In the genomic region with DNA sequence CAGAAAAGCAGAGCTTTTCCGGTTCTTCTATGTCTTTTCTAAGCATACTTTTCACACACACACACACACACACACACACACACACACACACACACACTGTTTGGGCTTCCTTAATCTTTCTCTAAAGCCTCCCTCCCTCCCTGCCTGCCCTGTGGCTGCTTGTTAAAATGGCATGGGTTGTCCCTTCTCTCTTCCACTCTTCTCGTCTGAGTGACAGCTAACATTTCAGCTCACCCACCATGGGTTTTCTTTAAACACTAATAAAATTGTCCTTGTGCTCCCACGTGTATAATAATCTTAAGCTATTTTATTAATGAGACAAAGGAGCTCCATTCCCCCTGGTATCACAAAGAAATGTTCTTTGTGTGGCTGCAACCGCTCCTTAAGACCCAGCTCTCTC, we compare ENCODE assay signal across 24 mouse cellular contexts. TPM values are rescaled to one million over a fixed set of nuclear protein-coding genes. Genes with fewer than 3 reads are reported as not detected.
DNase-seq lines count a peak whose midpoint lies in the region; ATAC-seq and TF ChIP-seq lines count a peak whose summit lies in the region.
"Had no signal": no experiment of that assay in that cellular context is flagged by ENCODE, and none has a peak within 500 bp of the region (broad histone marks: within the 10 kb centered on the region; RNA-seq: fewer than 3 reads in every experiment).

No protein-coding gene starts in this region.

- H3K9ac ChIP-seq in ES-E14 (ENCODE audit: insufficient read depth, low read depth, low read length, poor library complexity, severe bottlenecking): no peak overlapping the region
- H3K9ac ChIP-seq in forebrain, embryonic 11.5 days (ENCODE audit: low read length): no peak overlapping the region
- H3K9ac ChIP-seq in midbrain, embryonic 15.5 days: no peak overlapping the region
- no peak overlapping the region for H3K9ac ChIP-seq in liver, postnatal 0 days (replicated peaks)
- H3K9ac ChIP-seq: hindbrain, embryonic 15.5 days; limb, embryonic 12.5 days; liver, embryonic 14.5 days; neural tube, embryonic 12.5 days had no signal

- no peak overlapping the region for H3K4me2 ChIP-seq in forebrain, embryonic 11.5 days (ENCODE audit: low read depth, low read length, severe bottlenecking)
- no peak overlapping the region for H3K4me2 ChIP-seq in midbrain, embryonic 15.5 days
- no peak overlapping the region for H3K4me2 ChIP-seq in liver, postnatal 0 days (ENCODE audit: low read depth, low read length)
- H3K4me2 ChIP-seq: hindbrain, embryonic 15.5 days; limb, embryonic 12.5 days; neural tube, embryonic 12.5 days had no signal

- WGBS in forebrain, embryonic 11.5 days: 16% methylated on average over 4 of the region's 4 CpGs
- WGBS in midbrain, embryonic 15.5 days: 16% methylated on average over 4 of the region's 4 CpGs
- 42% methylated on average over 4 of the region's 4 CpGs for WGBS in liver, postnatal 0 days (ENCODE audit: insufficient replicate concordance)

- H3K27ac ChIP-seq in ES-E14 (ENCODE audit: insufficient read depth, low read depth, low read length, poor library complexity, severe bottlenecking): peak overlapping the region; percentile 49; the same call in 1 of the 2 replicates
- H3K27ac ChIP-seq in forebrain, embryonic 11.5 days (ENCODE audit: low read depth, low read length): no peak overlapping the region
- no peak overlapping the region for H3K27ac ChIP-seq in midbrain, embryonic 15.5 days
- no peak overlapping the region for H3K27ac ChIP-seq in liver, postnatal 0 days (ENCODE audit: low read depth)
- H3K27ac ChIP-seq: heart, embryonic 10.5 days; hindbrain, embryonic 15.5 days; layer of hippocampus, adult 2 months; limb, embryonic 12.5 days; liver, embryonic 14.5 days; neural tube, embryonic 12.5 days; stomach, postnatal 0 days had no signal

- intact Hi-C loops in gastrocnemius, postnatal 36 days (cut with DNase I): loop anchor here (5.0 kb wide), 3 partner anchors 69 to 139 kb away; partner anchors contain the start of genes Gen1 and Smc6

- peaks cover 4 to 18% of the 10 kb centered on the region in 2 experiments; a peak in 3 of 4 replicates for H3K4me1 ChIP-seq in ES-E14 (ENCODE audit: control insufficient read depth in 2 of 2, insufficient read depth in 2 of 2, low read length in 2 of 2, poor library complexity in 1 of 2)
- peaks cover 2% of the 10 kb centered on the region; the same call in 1 of the 2 replicates for H3K4me1 ChIP-seq in forebrain, embryonic 11.5 days (replicated peaks; ENCODE audit: control insufficient read depth, insufficient read depth, low read length)
- H3K4me1 ChIP-seq in midbrain, embryonic 15.5 days: 0 out of 2 replicates have a peak, but pooled peaks cover 7% of the 10 kb centered on the region
- H3K4me1 ChIP-seq in liver, postnatal 0 days (ENCODE audit: insufficient read depth): no peaks in the 10 kb centered on the region
- H3K4me1 ChIP-seq: neural tube, embryonic 12.5 days had no signal

- H3K27me3 ChIP-seq in forebrain, embryonic 11.5 days (ENCODE audit: control insufficient read depth, insufficient read depth, low read length): no peaks in the 10 kb centered on the region
- H3K27me3 ChIP-seq in midbrain, embryonic 15.5 days (replicated peaks): no peaks in the 10 kb centered on the region
- H3K27me3 ChIP-seq in liver, postnatal 0 days (ENCODE audit: insufficient read depth, low read length): no peaks in the 10 kb centered on the region
- H3K27me3 ChIP-seq: CH12.LX; hindbrain, embryonic 15.5 days; limb, embryonic 12.5 days; neural tube, embryonic 12.5 days had no signal

- in situ Hi-C loops in ES-E14 (cut with MboI; ENCODE audit: low sequenced_read_pairs in 2 of 2, unreplicated experiment in 2 of 2): loop anchor here in 1 of 2 experiments (25.0 kb wide), 2 partner anchors 336 to 586 kb away; no protein-coding TSS in a partner anchor

- no peak for TF ChIP-seq CTCF in liver, postnatal 0 days (IDR thresholded peaks at IDR 0.05; ENCODE audit: low read depth)

- peak; percentile 72 for ATAC-seq in forebrain, embryonic 11.5 days (replicated peaks; ENCODE audit: low FRiP score)
- ATAC-seq in midbrain, embryonic 15.5 days (replicated peaks): peak; percentile 51; the same call in 1 of the 2 replicates
- no peak for ATAC-seq in liver, postnatal 0 days
- ATAC-seq: intestine, embryonic 16.5 days had no signal

- no peaks in the 10 kb centered on the region for H3K9me3 ChIP-seq in ES-E14 (ENCODE audit: control insufficient read depth, insufficient read depth, low read depth, low read length)
- H3K9me3 ChIP-seq in forebrain, embryonic 11.5 days (ENCODE audit: control insufficient read depth, low read length): no peaks in the 10 kb centered on the region
- H3K9me3 ChIP-seq in midbrain, embryonic 15.5 days: no peaks in the 10 kb centered on the region
- no peaks in the 10 kb centered on the region for H3K9me3 ChIP-seq in liver, postnatal 0 days (ENCODE audit: low read length)
- H3K9me3 ChIP-seq: heart, embryonic 10.5 days; hindbrain, embryonic 15.5 days; limb, embryonic 12.5 days; neural tube, embryonic 12.5 days had no signal

- H3K36me3 ChIP-seq in ES-E14 (ENCODE audit: control insufficient read depth, insufficient read depth, low read length, poor library complexity, severe bottlenecking): no peaks in the 10 kb centered on the region
- no peaks in the 10 kb centered on the region for H3K36me3 ChIP-seq in forebrain, embryonic 11.5 days (ENCODE audit: control insufficient read depth, insufficient read depth, low read length)
- H3K36me3 ChIP-seq in midbrain, embryonic 15.5 days (replicated peaks): no peaks in the 10 kb centered on the region
- no peaks in the 10 kb centered on the region for H3K36me3 ChIP-seq in liver, postnatal 0 days (replicated peaks; ENCODE audit: insufficient read depth, low read length)
- H3K36me3 ChIP-seq: heart, embryonic 10.5 days; hindbrain, embryonic 15.5 days; limb, embryonic 12.5 days; neural tube, embryonic 12.5 days had no signal

- H3K4me3 ChIP-seq in ES-E14 (ENCODE audit: insufficient read depth in 1 of 2, low read depth in 1 of 2, low read length in 2 of 2, poor library complexity in 1 of 2, severe bottlenecking in 1 of 2): no peak overlapping the region
- H3K4me3 ChIP-seq in forebrain, embryonic 11.5 days (ENCODE audit: low read depth, low read length): no peak overlapping the region
- H3K4me3 ChIP-seq in midbrain, embryonic 15.5 days: no peak overlapping the region
- no peak overlapping the region for H3K4me3 ChIP-seq in liver, postnatal 0 days (ENCODE audit: low read depth, low read length)
- H3K4me3 ChIP-seq: heart, embryonic 10.5 days; hindbrain, embryonic 15.5 days; layer of hippocampus, adult 2 months; limb, embryonic 12.5 days; neural tube, embryonic 12.5 days had no signal

- peak; percentile 42 for DNase-seq in CD4-positive helper T cell, adult 2 months (ENCODE audit: low read depth, low spot score)
- DNase-seq in ES-E14 (ENCODE audit: low read depth, low spot score): no peak
- peak; percentile 59 for DNase-seq in forebrain, embryonic 11.5 days (ENCODE audit: low spot score)
- no peak for DNase-seq in layer of hippocampus, adult 8-10 months (ENCODE audit: low spot score in 2 of 2)
- DNase-seq in liver, postnatal 0 days: no peak
- no peak for DNase-seq in gastrocnemius, postnatal 36 days
- DNase-seq: adrenal gland, postnatal 36 days; cerebellum, adult 8-10 months; gastrocnemius, postnatal 25 days; lung, postnatal 10 days; right cerebral cortex, postnatal 25 days; thymus, postnatal 14 days had no signal

- no peak for TF ChIP-seq EP300 in liver, postnatal 0 days (IDR thresholded peaks at IDR 0.05; ENCODE audit: low read depth)

TF ChIP-seq in ES-E14, 5 proteins besides CTCF, POLR2A, EP300 and RAD21:
- TF ChIP-seq ZNF384 (IDR thresholded peaks at IDR 0.05; ENCODE audit: low read depth, low read length): no peak
- TF ChIP-seq ZC3H11A (IDR thresholded peaks at IDR 0.05; ENCODE audit: borderline replicate concordance, low read depth, low read length): no peak
- TF ChIP-seq HCFC1 (IDR thresholded peaks at IDR 0.05; ENCODE audit: borderline replicate concordance, insufficient read depth, low read length): no peak
- no peak for TF ChIP-seq MAFK (IDR thresholded peaks at IDR 0.05; ENCODE audit: insufficient read depth, low read depth, low read length)
- TF ChIP-seq CHD2 (IDR thresholded peaks at IDR 0.05; ENCODE audit: low read depth, low read length): no peak
TF ChIP-seq in ES-E14: peak in this region for 0.

RNA-seq across cellular contexts. Expression of gene Msgn1, which starts 10.7 kb away (rescaled TPM):
- not detected in 2 replicates for total RNA-seq in ES-E14 (2012; rRNA removed)
- not detected in 2 replicates for polyA plus RNA-seq in forebrain, embryonic 11.5 days (2014; fragmentation: Nextera tagmentation; extraction: Ambion mirVana)
- polyA plus RNA-seq in midbrain, embryonic 15.5 days (2015; fragmentation: Nextera tagmentation; extraction: Ambion mirVana): not detected in 2 replicates
- not detected for total RNA-seq in layer of hippocampus, adult 8-10 months (2022)
- not detected in 2 replicates for polyA plus RNA-seq in liver, postnatal 0 days (2015; fragmentation: Nextera tagmentation; extraction: Ambion mirVana)
- total RNA-seq in gastrocnemius, postnatal 36 days (2021): not detected
- total RNA-seq: adrenal gland, postnatal 36 days; CH12.LX; gastrocnemius, postnatal 25 days; heart, postnatal 25 days; layer of hippocampus, adult 2 months had no signal
- polyA plus RNA-seq: heart, embryonic 10.5 days; hindbrain, embryonic 15.5 days; intestine, embryonic 16.5 days; kidney, embryonic 16.5 days; limb, embryonic 12.5 days; liver, embryonic 14.5 days; neural tube, embryonic 12.5 days; stomach, postnatal 0 days had no signal

RNA-seq across cellular contexts. Expression of gene Kcns3, which starts 47.2 kb away (rescaled TPM):
- total RNA-seq in ES-E14 (2012; rRNA removed): 2.5 and 2.6 TPM in 2 replicates
- 0.28 and 0.36 TPM in 2 replicates for polyA plus RNA-seq in forebrain, embryonic 11.5 days (2014; fragmentation: Nextera tagmentation; extraction: Ambion mirVana)
- polyA plus RNA-seq in midbrain, embryonic 15.5 days (2015; fragmentation: Nextera tagmentation; extraction: Ambion mirVana): 0.47 and 0.59 TPM in 2 replicates
- 10 to 100 TPM in 3 of 4 experiments, 1 to 10 TPM in 1; 9.6 to 16.0 (median 13.6) TPM for total RNA-seq in layer of hippocampus, adult 8-10 months (2022)
- polyA plus RNA-seq in liver, postnatal 0 days (2015; fragmentation: Nextera tagmentation; extraction: Ambion mirVana): 0.08 TPM in 1 of 2 replicates, not detected in the other
- total RNA-seq in gastrocnemius, postnatal 36 days (2021): under 1 TPM; 0.46 to 0.49 TPM
- total RNA-seq: CH12.LX had no signal

Comparison
In these comparisons a context has a peak if more than half of its experiments do, and no peak if none do; other contexts are left out.
1. DNase-seq: peak in CD4-positive helper T cell, adult 2 months (single experiment) and forebrain, embryonic 11.5 days (single experiment); none in ES-E14 (single experiment), layer of hippocampus, adult 8-10 months (0 of 2), liver, postnatal 0 days (single experiment) and gastrocnemius, postnatal 36 days (0 of 2).